Mouse (Mus musculus) spleen, adult 18-20 months (tissue): ENCODE data around the gene Ctnnd2.

Experiments used
- DNase-seq, 2 experiments: peaks; one replicate each; pipeline ENCODE4 v3.0.0; 2022; ENCODE audit warnings: mixed read lengths in 2 of 2

The Ctnnd2 gene

DNA sequence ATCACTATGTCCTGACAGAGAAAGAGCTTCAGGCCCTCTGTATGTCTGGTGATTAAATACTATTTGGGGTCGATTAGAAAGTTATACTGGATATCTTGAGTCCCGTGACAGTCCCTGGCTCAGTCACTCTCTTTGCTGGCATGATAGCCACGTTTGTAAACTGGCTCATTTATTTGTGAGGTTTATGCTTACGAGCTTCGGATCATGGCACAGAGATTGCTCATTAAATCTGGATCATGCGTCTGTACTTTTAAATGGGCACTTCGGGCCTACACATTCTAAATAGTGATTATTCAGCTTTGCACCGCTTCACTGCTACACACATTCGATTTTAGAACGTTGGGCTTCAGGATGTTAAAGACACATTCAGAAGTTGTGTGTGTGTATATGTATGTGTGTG lies 96.4 kb downstream of the Ctnnd2 start:
- no peak for DNase-seq

DNA sequence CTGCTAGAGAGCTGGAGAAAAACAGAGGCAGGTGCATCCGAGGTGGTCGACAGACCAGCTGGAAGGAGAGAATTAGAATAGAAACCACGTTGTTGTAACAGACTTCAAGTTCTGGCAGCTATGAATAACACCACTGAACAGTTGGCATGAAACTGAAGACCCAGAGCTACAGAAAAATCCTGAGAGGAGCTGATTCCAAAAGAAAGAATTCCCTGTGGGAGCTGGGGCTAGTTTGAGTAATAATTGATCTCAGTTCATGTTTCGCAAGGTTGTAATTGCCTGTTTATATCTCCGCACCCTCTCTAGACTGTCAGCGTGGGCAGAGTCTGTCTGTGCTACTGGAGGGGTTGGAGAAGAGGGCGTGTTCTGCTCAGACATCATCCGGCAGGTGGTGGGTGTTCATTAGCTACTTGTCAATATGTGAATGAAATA lies 98.8 kb downstream of the Ctnnd2 start:
- DNase-seq: no peak

DNA sequence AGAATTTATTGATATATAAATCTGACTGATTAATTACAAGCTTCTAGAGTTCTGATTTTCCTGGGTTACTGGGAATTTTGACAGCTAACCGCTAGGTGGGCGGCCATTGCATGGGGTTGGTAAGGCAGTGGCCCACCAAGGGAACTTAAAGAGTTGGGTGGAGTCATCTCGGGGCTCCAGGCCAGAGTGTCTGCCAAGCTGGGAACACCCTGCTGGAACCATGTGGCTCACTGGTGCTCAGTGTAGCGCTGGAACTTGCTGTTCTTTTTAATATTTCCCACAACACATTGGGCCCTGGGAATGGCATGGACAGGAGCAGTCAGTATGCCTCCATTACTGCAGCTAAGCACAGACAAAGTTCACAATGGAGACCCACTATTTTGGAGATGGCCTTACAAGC lies 99.9 kb downstream of the Ctnnd2 start:
- no peak for DNase-seq

DNA sequence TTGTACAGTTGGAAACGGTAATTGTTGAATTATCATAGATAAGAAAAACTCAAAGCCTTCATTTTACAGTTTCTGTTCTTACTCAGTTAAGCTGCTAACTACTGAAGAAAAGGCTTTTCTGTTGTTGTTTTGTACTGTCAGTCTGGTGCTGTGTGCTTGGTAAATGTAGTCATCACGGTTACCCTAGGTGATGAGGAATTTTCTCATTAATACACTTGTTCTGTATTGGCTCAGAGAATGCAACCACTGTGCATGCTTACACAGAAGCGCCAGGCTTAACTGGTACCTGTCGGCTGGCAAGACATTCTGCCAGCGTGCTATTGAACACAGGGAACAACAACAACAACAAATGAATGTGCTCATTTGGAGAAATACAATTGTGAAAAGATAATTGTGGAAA lies 103.3 kb downstream of the Ctnnd2 start:
- no peak for DNase-seq

DNA sequence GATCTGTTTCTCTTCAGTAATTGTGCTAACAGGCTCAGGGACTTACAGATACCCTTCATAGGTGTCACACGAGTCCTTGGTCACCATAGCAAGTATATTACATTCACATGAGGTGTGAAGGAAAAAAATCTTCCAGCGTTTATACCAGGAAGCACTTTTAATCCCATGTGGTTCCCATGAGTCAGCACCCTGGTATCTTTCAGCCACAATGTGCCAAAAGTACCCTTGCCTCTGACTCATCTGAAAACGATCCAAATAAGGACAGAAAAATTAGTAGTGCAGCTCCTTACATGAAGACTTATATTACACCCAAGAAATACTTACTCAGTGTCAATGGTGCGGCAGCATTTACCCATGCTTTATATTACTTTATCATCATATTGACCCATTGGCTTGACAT lies 104.3 kb downstream of the Ctnnd2 start:
- DNase-seq: no peak

DNA sequence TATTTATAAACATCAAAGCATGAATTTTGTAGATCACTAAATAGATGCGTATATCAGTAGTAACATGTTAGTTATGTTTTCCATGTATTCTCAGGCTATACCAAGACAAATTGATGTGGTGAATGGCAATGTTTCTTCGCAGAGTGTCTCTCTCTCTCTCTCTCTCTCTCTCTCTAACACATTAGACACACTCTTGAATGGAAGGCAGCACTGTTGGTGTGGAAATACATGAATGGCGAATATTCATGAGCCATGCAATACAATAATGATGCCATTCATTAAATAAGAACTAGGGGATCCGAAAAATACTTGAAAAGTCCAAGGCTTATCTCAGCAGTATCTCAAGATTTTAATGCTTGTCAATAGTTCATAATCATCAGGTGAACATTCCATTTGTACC lies 106.2 kb downstream of the Ctnnd2 start:
- no peak for DNase-seq

DNA sequence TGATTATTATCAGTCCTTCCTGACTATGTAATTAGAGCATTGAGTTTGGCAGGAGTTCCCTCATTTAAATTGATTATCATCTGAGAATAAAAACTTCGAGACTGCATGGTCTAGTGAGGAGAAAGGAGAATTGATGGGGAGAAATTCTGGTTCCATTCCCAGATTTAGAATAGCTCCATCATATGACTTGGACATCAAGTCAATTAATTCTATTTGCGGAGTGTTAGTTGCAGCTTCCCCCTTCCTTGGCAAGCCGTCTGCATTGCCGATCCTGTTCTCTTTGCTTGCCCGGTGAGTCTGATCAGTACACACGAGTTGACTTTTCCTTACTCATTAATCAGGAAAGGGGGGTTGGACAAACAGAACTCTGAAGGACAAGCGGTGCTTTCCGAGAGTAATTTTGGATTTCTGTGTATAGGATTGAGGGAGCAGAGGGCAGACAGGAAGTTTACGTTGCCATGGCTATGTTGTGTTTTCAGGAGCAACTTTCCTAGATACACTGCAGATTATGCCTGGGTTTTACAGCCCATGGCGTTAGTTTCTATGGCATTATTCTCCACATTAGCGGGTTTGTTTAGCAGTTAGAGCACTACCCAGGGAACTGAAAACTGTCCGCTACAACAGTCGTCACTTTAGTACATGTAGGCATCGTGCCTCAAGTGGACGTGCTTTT lies 113.3 kb downstream of the Ctnnd2 start:
- DNase-seq: no peak

DNA sequence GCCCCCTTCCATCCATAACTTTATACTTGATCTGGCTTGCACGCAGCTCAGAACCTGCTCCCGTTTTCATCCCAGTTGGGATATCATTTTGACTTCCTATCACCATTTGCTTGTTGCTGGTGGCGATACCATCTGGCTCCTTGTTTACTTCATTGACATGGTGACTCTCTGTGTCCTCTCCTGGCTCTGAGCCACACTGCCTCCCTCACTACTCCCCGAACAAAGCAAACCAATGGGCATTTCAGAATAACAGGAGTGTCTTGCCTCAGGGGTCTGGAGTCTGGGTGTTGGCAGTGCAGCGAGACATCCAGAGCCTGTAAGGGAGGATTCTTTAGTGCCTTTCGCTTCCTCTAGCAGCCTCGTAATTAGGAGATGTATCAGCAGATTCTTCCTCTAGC lies 113.9 kb downstream of the Ctnnd2 start:
- DNase-seq: no peak

DNA sequence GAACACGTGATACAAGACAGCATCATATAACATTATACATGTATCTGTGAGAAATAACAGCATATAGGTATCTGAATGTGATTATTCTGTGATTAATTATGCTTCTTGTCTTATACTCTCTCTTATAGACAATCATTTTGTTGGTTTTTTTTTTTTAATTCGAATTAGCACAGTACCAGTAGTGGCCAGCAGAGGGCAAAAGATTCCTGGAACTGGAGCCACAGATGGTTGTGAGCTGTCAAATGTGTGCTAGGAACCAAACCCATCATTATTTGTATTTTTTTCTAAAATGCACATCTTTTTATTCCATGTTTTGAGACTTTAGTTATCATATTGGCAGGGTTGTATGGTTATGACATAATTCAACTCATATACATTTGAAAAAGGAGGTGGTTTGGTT lies 130.4 kb downstream of the Ctnnd2 start:
- no peak for DNase-seq

DNA sequence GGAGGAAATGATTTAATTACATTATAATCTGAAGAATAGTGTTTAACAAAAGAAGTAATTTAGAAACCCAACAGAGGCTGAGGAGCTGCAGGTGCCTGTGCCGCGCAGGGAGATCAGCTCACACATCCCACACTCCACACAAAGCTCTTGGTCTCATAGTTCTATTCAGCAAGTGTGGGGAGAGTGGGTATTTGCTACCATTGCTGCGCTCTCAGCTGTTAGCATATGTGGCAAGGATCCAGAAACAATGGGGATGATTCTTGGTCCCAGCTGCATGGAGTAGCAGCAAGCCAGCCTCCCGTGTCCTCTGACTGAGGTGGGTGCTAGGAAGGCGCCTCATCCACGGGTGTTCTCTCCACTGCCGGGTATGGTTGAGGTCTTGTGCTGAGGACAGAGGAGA lies 134.0 kb downstream of the Ctnnd2 start:
- DNase-seq: no peak

DNA sequence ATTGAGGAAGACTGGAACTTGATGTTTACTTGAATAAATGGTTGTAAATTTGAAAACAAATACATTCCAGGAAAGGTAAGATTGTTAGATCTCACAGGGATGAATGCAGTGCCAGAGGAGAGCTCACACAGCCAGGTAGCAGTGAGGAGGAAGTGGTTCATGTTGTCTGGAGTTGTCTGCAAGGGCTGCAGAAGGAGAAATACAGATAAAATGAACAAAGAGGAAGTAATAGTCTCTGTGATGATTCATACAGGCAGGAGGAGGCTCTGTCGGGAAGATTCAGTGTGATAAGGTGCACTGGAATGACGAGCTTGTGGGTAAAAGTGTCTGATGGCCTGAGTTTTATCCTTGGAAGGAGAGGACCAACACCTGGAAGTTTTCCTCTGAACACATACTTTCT lies 150.2 kb downstream of the Ctnnd2 start:
- DNase-seq: no peak

DNA sequence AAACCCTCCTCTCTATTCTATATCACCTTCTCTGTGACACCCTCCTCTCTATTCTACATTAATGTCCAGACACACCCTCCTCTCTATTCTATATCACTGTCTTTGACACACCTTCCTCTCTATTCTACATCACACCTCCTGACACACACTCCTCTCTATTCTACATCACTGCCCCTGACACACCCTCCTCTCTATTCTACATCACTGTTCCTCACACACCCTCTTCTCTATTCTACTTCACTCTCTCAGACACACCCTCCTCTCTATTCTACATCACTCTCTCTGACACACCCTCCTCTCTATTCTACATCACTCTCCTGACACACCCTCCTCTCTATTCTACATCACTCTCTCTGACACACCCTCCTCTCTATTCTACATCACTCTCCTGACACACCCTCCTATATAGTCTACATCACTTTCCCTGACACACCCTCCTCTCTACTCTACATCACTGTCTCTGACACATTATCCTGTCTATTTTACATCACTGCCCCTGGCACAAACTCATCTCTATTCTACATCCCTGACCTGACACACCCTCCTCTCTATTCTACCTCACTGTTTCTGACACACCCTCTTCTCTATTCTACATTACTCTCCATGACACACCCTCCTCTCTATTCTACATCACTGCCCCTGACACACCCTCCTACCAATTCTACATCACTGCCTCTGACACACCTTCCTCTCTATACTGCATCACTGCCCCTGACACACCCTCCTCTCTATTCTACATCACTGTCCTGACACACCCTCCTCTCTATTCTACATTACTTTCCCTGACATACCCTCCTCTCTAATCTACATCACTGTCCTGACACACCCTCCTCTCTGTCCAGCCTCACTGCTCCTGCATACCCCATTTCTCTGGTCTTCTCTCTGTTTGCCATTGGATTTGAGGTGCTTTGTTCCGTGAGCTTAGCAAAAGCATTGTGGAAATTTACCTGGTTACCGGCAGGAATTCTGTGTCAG lies 161.2 kb downstream of the Ctnnd2 start:
- DNase-seq: no peak

DNA sequence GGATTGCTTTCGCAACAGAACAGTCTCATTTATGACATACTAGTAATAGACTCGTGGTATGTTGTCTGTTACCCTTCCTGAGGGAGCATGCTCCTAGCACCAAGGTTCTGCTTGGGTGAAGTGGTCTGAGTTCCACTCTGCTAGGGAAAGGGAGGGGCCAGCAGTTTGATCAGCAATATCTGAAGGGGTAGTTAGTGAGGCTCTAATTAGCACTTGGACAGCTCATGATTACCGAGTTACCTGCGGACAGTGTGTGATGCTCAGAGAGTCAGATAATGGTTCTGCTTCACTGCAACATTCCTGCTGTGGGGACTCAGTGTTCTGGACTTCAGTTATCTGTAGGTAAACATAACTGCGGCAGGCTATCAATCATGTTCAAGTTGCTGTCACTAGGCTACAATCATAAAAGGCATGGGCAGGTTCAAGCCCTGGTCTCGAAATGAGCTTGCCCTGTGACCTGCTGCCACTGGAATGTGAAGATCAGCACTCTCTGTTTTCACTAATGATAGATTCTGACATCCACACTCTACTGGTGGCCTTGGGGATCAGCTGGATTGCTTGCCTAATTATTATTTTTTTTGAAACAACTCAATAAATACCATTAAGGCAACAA lies 166.3 kb downstream of the Ctnnd2 start:
- DNase-seq: no peak

DNA sequence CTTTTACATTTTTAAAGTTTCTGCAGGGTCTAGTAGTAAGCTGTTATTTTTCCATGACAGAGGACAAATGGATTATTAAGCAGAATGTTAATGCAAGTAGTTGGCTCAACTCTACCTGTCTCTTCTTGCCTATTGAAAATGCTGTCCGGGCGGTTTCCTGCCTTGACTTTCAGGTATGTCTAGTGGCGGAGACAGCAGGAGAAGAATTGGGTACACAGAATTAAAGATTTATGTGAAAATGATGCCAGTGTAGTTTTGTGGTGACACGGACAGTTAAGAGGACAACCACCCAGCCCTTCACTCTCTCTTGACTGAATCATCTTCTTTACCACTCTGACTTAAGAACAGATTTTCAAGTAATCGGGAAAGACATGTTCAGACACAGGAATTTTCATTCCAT lies 173.4 kb downstream of the Ctnnd2 start:
- DNase-seq: no peak

DNA sequence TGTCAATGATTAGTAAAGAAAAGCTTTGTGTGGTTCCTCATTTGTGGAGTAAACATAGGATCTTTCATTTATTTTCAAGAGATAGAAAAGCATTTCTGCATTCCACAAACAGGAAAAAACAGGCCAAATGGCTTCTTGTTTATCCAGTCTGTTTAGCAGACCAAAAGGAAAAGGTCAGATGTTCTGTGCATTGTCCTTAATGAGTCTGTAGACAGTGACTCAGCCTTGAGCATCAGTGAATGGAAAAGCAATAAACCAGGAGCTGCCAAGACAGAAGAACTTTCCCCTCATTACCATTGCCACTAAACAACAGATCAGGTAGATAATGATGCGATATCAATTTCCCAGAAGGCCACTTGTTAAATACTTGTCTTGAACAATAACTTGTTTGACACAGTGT lies 192.1 kb downstream of the Ctnnd2 start:
- DNase-seq: no peak

DNA sequence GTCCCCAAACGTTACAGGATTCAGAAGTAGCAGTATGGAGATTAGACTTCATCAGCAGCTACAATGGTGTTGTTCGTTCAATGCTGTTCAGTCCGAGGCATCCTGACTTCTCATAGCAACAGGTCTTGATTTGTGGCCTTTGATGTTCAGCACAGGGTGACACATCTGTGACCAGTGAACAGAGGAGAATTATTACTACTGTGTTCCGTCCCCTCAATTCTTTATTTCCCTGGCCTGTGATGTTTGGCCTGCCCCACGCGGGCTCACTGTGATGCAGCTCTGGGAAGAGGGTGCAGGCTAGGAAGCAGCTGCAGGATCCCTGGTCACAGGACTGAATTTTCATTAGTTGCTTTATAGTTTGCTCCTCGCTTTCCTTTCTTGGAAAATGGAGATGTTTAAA lies 197.6 kb downstream of the Ctnnd2 start:
- no peak for DNase-seq

DNA sequence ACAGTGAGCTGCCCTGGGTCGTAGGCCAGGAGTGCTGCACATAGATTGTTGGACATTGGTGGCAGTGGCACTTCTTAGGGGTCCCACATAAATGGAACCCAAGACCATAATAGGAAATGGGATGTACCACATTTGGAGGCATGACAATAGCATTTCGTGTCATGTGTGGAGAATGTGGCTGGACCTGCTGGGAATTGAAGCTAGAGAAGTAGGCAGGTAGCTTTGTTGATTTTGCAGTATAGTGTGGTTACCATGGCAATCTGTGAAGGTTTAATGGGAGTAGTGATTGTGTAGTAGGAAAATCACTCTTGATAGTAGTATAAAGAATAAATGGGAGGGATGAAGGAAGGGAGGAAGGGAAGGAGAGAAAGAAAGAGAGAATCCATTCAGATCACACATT lies 198.8 kb downstream of the Ctnnd2 start:
- no peak for DNase-seq

DNA sequence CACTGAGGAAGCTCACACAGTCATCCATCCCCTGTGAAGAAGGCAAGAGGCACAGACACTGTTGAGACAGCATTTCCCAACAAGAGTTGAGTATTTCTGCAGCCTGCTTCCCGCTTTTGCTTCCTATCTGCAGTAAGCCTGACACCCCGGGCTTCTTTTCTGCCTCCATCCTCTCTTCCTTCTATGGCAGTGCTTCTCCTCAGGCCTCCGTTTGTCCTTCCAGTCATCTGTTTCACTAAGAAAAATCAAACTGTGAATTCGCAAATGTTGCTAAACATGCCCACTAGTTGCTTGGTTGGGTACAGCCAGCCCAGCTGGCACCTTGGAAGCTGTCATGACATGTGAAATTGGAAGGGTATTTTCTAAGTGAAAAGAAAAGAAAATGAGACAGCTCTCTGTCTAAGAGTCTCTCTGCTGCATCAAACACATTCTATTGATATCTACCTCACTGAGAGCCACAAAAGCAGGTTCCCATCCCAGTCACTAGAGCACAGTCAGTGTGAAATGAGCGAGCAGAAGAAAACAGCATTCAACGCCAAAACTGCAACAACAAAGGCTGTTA lies 201.3 kb downstream of the Ctnnd2 start:
- no peak for DNase-seq

DNA sequence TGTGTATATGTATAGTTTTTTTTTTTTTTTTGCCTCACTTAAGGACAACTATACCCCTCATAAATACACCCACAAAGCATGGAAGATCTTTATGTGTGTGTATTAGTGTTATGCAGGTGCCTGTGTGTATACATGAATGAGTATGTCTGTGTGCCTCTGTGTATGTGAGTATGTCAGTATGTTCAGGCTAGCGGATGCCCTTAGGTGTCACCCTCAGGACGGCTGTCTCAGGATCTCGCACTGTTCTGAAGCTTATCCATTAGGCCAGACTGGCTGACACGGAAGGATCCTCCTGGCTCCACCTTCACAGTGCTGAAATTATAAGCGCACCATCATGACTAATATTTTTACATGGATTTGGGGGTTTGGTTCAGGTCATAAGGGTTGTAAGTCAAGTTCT lies 202.5 kb downstream of the Ctnnd2 start:
- no peak for DNase-seq

DNA sequence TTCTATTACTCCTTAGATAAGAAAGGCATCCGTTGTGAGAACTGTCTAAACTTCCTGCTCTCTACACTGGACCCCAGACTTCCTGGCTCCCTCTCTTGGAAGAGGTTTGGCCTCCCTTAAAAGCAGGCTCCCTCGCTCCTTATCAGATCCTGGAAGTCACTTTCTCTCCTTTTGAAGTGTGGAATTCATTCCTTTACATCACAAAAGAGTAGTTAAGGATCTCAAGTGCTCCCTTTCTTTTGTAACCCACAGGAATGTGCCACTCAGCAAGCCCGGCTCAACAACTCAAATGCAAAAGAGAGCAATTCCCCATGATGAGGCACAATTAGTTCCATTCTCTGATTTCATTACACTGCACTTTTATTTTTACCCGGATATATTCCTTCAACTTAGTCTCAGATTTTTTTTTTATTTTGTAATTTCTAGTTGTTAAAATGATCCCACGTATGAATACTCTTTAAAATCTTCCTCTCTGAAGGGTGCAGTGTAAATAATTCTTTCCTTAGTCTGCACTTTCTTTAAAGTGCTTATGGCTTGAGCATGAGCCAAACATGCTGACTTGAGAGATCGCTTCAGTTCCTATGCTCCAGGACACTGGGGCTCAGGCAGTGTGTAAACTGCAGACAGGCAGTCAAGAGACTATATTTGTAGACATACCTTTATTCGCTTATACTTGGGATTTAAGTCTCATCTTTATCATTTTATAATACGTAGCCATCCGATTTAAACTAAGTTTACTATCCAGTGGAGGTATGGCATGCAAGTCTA lies 210.9 kb downstream of the Ctnnd2 start:
- DNase-seq: no peak

DNA sequence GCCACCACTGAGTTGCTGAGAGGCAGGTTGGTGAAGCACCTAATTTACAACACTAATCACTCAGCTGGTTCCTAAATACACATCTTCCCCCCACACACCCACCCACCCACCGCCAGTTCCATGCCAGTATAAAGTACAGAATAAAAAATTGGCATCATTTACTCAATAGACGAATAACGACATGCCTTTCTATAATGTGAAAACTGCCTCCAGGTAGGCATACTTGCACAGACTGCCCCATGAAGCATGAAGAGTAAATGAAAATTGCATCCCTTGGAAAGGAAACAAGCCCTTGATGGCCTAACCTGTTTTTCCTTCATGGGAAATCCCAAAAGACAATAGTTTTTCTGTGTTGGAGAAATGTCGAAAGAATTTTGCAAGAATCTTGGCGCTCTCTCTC lies 212.0 kb downstream of the Ctnnd2 start:
- no peak for DNase-seq

DNA sequence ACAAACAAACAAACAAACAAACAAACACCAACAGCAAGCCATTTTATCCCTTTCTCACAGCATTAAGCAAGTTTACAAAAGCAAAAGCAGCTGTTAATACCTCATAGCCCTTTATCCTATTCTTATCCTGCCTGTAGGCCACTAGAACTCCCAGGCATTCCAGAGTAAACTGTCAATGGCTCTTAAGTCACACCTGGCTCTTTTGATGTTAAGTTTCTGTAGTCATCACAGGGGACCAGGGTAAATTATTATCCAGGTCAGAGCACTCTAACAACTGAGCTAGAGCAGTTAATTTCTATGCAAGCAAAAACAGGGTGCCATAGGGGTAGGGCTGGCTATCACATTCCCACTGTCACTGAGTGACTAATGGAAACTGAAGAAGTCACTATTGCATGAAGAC lies 214.1 kb downstream of the Ctnnd2 start:
- DNase-seq: no peak

DNA sequence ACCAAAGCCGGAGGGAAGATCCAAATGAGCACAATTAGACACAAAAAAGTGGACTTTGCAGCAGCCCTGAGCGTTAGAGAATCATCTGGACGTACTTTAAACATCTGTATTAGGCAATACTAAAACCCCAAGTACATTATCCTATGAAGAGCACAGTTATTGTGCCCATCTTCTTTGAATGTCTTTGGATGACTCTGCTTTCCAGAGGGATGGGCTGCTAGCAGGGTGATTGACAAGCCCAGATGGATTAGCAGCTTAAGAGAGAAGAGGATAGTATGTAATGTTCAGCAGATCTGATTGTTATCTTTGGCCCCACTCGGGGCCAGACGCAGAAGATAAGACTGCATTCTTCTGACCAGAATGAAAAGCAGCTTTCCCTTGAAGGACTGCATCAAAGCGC lies 214.9 kb downstream of the Ctnnd2 start:
- DNase-seq: no peak
